Mouse (Mus musculus): Measurements from ENCODE around the gene Nhlh1.

Nhlh1 gene

DNA sequence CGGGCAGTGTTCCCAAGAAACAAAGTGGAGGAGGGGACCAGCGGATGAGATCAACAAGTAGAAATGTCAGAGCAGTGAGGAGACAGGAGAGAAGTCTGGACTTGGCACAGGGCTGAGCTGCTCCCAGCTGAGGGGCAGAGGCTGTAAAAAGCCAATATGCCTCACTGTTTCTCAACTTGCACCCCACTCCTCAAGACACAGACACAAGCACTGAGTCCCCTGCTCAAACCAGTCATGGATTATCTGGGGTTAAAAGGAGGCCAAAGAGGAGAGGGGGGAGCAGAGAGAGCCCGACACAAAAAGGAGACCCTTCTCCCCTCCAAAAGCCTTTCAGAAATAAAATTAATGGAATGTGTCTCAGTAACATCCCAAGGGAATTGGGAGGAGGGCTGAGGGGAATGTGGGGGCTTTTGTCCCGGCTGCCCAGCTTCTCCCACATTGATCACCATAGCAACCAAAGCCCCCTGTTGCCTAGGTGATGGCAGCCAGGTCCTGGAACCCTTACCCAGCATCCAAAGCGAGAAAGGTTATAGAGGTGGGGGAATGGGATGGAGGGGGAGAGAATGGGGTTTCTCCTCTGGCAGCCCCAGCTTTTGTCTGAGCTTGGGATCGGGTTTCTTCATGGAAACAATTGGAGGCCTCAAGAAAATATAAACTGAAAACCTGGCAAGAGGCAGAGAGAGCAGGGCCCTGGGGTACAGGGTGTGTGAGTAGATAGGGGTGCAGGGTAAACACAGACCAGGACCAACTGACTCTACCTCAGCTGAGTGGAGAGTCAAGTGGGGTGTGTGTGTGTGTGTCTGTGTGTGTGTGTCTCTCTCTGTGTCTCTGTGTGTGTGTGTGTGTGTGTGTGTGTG is 40.5 kb downstream of the Nhlh1 start:
- no peak for DNase-seq (ENCODE audit: low read depth, low spot score)

DNA sequence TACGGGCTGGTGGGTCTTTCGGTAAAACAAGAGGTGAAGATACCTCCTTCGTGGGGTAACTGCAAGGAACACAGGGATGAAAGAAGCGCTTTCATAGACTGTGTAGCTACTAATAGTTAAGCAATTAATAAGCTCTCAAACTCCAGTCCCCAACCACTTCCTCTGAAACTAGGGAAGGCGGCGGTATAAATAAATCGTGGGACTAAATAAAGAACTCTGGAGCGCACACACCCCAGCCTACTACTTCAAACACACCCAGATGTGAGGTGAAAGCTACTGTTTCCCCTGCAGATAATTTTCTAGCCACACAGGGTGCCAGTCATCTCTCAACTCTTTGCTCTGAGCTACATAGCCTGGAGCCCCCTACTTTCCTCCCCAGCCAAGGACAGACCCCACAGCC is 41.3 kb downstream of the Nhlh1 start:
- DNase-seq (ENCODE audit: low read depth, low spot score), result no peak

DNA sequence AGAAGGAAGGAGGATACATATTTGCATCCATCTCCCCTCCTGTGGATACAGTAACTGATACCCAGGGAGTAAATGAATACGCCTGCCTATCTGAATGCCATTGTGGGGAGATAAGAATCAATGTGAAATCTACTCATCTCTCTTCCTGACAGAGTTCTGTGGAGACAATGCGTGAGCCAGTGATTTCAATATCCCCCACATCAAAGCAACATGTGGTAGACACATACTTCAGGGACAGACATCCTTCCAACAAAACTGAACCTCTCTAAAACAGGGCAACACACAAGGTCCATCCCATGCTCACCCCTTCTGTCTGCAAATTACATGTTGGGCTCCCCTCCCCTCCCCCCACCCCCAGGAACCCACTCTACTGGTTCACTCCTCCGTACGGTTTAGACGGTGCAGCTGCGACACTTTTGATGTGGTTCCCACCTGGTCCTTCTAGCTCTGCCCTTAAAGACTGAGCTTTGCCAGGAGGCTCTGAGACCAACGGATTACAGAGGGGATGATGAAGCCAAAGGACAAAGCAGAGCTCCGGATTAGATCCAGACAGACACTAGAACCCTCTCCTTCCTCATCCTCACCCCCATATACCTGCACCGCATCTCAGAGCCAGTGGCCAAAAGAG is 41.9 kb downstream of the Nhlh1 start:
- DNase-seq (ENCODE audit: low read depth, low spot score), result no peak

DNA sequence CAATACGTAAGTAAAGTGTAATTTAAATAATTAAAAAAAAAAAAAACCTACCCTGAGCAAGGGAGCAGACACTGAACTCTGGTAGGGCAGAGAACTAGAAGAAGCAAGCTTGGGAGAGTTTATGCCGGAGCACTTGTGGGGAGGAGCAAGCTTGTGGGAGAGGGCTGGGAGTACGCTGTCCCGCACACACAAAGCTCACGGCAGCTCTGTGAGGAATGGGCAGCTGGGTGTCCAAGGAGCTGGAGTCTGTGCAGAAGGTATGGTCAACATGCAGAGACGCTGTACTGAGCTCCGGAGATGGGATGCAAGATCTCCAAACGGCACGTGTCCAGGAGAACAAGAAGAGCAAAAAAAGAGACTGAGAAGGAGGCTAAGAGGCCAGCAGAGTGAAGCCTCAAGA is 42.6 kb downstream of the Nhlh1 start:
- DNase-seq (ENCODE audit: low read depth, low spot score), result no peak

DNA sequence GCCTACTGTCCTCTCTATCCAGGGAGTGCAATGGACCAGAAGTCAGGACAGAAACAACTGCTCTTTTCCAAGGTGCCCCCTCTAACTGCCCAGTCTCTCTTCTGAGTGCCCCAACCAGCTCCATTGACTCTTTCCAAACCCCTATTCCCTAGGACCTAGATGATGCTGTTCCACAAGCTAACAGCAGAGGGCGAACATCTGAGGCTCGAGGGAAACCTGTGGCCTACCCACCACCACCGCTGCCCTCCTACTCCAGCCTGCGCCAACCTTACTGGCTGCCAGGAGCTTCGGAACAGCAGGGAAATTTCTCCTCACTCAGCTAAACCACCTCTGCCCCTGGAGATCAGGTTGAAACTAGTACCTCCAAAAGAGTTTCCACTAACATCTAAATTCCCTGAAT is 45.3 kb downstream of the Nhlh1 start:
- DNase-seq (ENCODE audit: low read depth, low spot score), result peak; percentile 82

DNA sequence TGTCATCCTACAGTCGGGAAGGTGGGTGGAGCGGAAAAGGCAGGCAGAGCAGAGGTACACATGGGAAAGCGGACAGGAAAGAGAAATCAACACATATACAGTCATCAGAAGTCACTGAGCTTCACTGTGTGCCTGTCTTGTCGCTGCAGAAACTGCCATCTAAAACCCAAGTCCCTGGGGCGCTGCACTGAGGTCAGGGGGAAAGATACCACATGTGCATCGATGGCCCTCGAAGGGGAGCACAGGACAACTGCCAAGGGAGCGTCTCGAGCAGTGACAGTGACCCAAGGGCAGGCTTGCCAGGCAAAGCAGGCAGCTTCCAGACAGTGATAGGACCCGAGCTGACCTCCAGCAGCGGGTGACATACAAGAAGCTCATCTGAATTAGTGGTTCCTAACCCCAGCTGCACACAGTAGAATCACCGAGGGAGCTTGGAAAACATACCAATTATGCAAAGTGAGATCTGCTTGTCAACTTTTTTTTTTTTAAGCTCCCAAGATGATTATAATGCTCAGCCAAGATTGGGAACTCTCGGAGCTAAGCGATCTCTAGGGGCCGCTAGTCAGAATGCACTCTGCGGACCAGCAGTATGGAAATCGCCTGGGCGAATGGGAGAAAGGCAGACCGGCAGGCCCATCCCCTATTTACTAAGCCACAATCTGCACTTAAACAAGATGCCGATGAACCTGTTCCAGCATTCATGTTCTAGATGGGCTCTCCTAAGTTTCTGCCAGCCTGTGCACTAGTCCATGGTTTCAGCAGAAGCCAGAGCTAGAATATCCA is 47.1 kb downstream of the Nhlh1 start:
- no peak for DNase-seq (ENCODE audit: low read depth, low spot score)

DNA sequence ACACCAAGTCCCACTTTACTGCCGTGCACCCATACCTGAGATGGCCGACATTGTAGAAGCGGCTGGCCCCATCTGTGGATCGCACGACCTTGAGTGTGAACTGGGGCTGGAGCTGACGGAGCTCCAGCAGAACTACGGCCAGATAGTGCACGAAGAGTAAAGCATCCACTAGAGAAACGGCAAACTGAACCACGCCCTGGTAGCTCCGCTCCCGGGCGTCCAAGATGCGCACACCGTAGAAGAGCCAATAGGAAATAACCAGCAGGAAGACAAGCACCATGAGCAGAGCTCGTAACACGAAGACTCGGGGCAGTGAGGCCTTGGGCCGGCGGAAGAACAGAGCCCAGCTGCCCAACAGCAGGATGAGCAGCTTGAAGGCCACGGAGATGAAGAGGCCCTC is 48.0 kb downstream of the Nhlh1 start:
- DNase-seq (ENCODE audit: low read depth, low spot score), result no peak

DNA sequence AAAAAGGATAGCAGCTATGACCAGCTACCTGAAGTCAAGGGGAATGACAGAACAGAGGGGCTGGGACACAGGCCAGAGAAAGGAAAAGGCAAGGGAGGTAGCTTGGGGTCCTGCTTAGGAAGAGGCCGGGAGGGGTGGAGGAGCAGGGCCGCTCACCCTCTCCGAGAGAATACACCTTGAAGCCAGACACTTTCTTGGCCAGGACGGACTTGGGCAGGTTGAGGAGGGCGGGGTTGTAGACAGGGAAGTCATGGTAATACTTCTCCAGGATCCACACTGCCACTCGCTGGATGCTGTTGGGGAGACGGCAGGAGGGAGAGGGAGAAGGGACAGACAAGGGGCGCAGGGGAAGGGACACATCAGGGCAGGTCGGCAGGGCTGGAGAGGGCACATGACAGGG is 49.0 kb downstream of the Nhlh1 start:
- DNase-seq (ENCODE audit: low read depth, low spot score), result no peak

DNA sequence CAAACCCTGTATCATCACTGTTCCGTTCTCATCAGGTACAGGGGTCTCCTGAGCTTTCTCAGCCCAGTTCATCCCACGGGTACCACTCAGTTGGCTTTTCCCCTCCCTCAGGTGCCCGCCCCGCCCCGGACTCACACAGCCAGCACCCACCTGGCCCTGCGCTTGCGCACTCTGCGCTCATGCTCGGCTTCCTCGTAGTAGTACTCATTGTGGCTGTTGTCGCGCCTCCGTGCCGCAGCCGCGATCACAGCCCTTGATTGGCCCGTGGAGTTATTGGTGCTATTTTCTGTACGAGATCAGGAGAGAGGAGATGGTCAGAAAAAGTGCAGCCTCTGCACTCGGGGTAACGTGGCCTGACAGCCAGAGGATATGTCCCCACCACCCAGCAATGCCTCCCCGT is 49.6 kb downstream of the Nhlh1 start:
- DNase-seq (ENCODE audit: low read depth, low spot score), result no peak
